10 mouse cellular contexts compared by ENCODE assay signal in genomic region chr17:12780125-12780524, GRCm38 (mm10). TPM values are rescaled to one million over a fixed set of nuclear protein-coding genes. Genes with fewer than 3 reads are reported as not detected.
DNase-seq lines count a peak whose midpoint lies in the region; ATAC-seq and TF ChIP-seq lines count a peak whose summit lies in the region.
"Had no signal": no experiment of that assay in that cellular context is flagged by ENCODE, and none has a peak within 500 bp of the region (broad histone marks: within the 10 kb centered on the region; RNA-seq: fewer than 3 reads in every experiment).

No protein-coding gene starts in this region.

- WGBS in forebrain, embryonic 10.5 days = 48% methylated on average over 8 of the region's 8 CpGs
- 63% methylated on average over 8 of the region's 8 CpGs for WGBS in forebrain, embryonic 15.5 days
- WGBS in kidney, postnatal 0 days = 10% methylated on average over 8 of the region's 8 CpGs
- WGBS in neural tube, embryonic 15.5 days = 59% methylated on average over 8 of the region's 8 CpGs

- H3K4me1 ChIP-seq in forebrain, embryonic 10.5 days = peaks cover 31% of the 10 kb centered on the region
- peaks cover 4% of the 10 kb centered on the region; the same call in 1 of the 2 replicates for H3K4me1 ChIP-seq in forebrain, embryonic 15.5 days
- peaks cover 30% of the 10 kb centered on the region for H3K4me1 ChIP-seq in kidney, postnatal 0 days (replicated peaks; ENCODE audit: insufficient read depth, low read length)
- no peaks in the 10 kb centered on the region; the same call in 1 of the 2 replicates for H3K4me1 ChIP-seq in neural tube, embryonic 15.5 days

- no peak overlapping the region for H3K9ac ChIP-seq in forebrain, embryonic 15.5 days (replicated peaks)
- no peak overlapping the region for H3K9ac ChIP-seq in kidney, postnatal 0 days (ENCODE audit: low read depth, low read length)
- no peak overlapping the region for H3K9ac ChIP-seq in neural tube, embryonic 15.5 days (replicated peaks)

- H3K27me3 ChIP-seq in forebrain, embryonic 10.5 days (ENCODE audit: poor library complexity, severe bottlenecking) = no peaks in the 10 kb centered on the region
- H3K27me3 ChIP-seq in forebrain, embryonic 15.5 days = no peaks in the 10 kb centered on the region
- no peaks in the 10 kb centered on the region for H3K27me3 ChIP-seq in kidney, postnatal 0 days (ENCODE audit: insufficient read depth, low read length)
- no peaks in the 10 kb centered on the region for H3K27me3 ChIP-seq in neural tube, embryonic 15.5 days (replicated peaks)

- H3K9me3 ChIP-seq in forebrain, embryonic 10.5 days = 0 out of 2 replicates have a peak, but pooled peaks cover 3% of the 10 kb centered on the region
- H3K9me3 ChIP-seq in forebrain, embryonic 15.5 days = no peaks in the 10 kb centered on the region
- H3K9me3 ChIP-seq in kidney, postnatal 0 days (replicated peaks; ENCODE audit: low read length) = no peaks in the 10 kb centered on the region
- H3K9me3 ChIP-seq in neural tube, embryonic 15.5 days (replicated peaks) = no peaks in the 10 kb centered on the region

- peaks cover 12% of the 10 kb centered on the region for H3K36me3 ChIP-seq in forebrain, embryonic 10.5 days (replicated peaks)
- H3K36me3 ChIP-seq in forebrain, embryonic 15.5 days = no peaks in the 10 kb centered on the region
- H3K36me3 ChIP-seq in kidney, postnatal 0 days (ENCODE audit: insufficient read depth, low read length) = no peaks in the 10 kb centered on the region; the same call in 1 of the 2 replicates
- no peaks in the 10 kb centered on the region for H3K36me3 ChIP-seq in neural tube, embryonic 15.5 days

- no peak for ATAC-seq in forebrain, embryonic 15.5 days (replicated peaks)
- peak; percentile 72; the same call in 1 of the 2 replicates for ATAC-seq in kidney, postnatal 0 days (replicated peaks; ENCODE audit: low FRiP score, low read depth)
- no peak for ATAC-seq in neural tube, embryonic 15.5 days (ENCODE audit: low FRiP score)

- no peak overlapping the region for H3K4me3 ChIP-seq in forebrain, embryonic 10.5 days
- H3K4me3 ChIP-seq in forebrain, embryonic 15.5 days = no peak overlapping the region
- H3K4me3 ChIP-seq in kidney, postnatal 0 days (replicated peaks; ENCODE audit: low read depth, low read length) = no peak overlapping the region
- H3K4me3 ChIP-seq in neural tube, embryonic 15.5 days (replicated peaks) = no peak overlapping the region

- H3K4me2 ChIP-seq in forebrain, embryonic 15.5 days (replicated peaks) = no peak overlapping the region
- H3K4me2 ChIP-seq in kidney, postnatal 0 days (ENCODE audit: low read length) = no peak overlapping the region
- H3K4me2 ChIP-seq in neural tube, embryonic 15.5 days = no peak overlapping the region

- peak overlapping the region; percentile 79 for H3K27ac ChIP-seq in forebrain, embryonic 10.5 days
- no peak overlapping the region for H3K27ac ChIP-seq in forebrain, embryonic 15.5 days (replicated peaks)
- peak overlapping the region; percentile 76 for H3K27ac ChIP-seq in kidney, postnatal 0 days
- peak overlapping the region; percentile 41 for H3K27ac ChIP-seq in neural tube, embryonic 15.5 days (replicated peaks)

- no peak for TF ChIP-seq CTCF in kidney, postnatal 0 days (IDR thresholded peaks at IDR 0.05; ENCODE audit: low read depth)

- no peak for DNase-seq in forebrain, embryonic 10.5 days (ENCODE audit: extremely low spot score, low spot score)
- DNase-seq in kidney, postnatal 0 days (ENCODE audit: low spot score) = peak; percentile 65
- no peak for DNase-seq in kidney, adult 9 months
- peak; percentile 46 for DNase-seq in heart, postnatal 4 days
- no peak for DNase-seq in layer of hippocampus, postnatal 25 days (ENCODE audit: extremely low spot score in 1 of 2, low spot score in 1 of 2)
- DNase-seq in ovary, postnatal 10 days (ENCODE audit: low spot score) = no peak
- DNase-seq: adrenal gland, postnatal 14 days; gastrocnemius, postnatal 10 days had no signal

RNA-seq across cellular contexts. Expression of gene Igf2r, which starts 10.7 kb away (rescaled TPM):
- 20.0 and 20.5 TPM in 2 replicates for polyA plus RNA-seq in forebrain, embryonic 10.5 days (2016; fragmentation: Nextera tagmentation; extraction: Ambion mirVana)
- polyA plus RNA-seq in forebrain, embryonic 15.5 days (2015; fragmentation: Nextera tagmentation; extraction: Ambion mirVana) = 10.8 and 11.0 TPM in 2 replicates
- polyA plus RNA-seq in kidney, postnatal 0 days (2015; fragmentation: Nextera tagmentation; extraction: Ambion mirVana) = 16.1 and 16.7 TPM in 2 replicates
- total RNA-seq in heart, postnatal 4 days (2021) = 100 to 1,000 TPM; 318 TPM
- 10.1 and 12.6 TPM in 2 replicates for polyA plus RNA-seq in neural tube, embryonic 15.5 days (2015; fragmentation: Nextera tagmentation; extraction: Ambion mirVana)
- total RNA-seq in layer of hippocampus, postnatal 25 days (2021) = 10 to 100 TPM; 28.1 to 29.8 TPM

Comparison
In these comparisons a context has a peak if more than half of its experiments do, and no peak if none do; other contexts are left out.
1. DNase-seq: peak in kidney, postnatal 0 days (single experiment) and heart, postnatal 4 days (single experiment); none in forebrain, embryonic 10.5 days (single experiment), kidney, adult 9 months (single experiment), layer of hippocampus, postnatal 25 days (0 of 2) and ovary, postnatal 10 days (single experiment).